Comparison of ENCODE assay signal across 13 mouse cellular contexts in the genomic region with DNA sequence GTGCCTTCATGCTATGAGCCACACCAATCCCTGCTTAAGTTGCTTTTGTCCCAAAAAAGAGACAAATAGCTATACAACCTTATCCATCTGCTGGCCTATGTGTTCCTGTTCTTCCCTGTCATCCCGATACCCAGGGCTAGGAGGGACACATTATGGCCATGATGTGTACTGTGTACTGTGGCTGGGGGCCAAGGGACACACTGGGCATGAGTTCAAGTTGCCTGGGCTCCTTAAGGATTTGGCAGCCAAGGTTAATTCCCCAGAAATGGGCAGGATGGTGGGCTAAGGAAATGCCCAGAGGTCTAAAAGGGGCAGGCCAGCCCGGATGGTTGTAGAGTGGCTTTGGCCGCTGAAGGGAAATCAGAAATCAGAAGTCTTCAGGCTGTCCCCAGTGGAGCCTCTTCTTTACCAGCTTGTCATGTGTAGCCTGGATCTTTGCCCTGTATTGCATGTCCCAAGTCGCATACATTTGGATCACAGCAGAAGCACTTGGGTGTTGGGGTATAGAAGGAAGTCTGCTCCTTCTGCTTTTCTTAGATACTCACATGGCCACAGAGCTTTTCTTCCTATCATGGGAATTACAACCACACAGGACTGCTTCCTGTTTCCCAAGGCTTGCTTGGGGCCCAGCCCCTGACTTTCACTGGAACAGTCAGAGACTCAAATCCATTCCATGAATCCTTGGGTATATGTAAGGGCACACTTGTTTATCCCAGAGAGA. TPM values are rescaled to one million over a fixed set of nuclear protein-coding genes. Genes with fewer than 3 reads are reported as not detected.
DNase-seq lines count a peak whose midpoint lies in the region; ATAC-seq and TF ChIP-seq lines count a peak whose summit lies in the region.
"Had no signal": no experiment of that assay in that cellular context is flagged by ENCODE, and none has a peak within 500 bp of the region (broad histone marks: within the 10 kb centered on the region; RNA-seq: fewer than 3 reads in every experiment).

No protein-coding gene starts in this region.

- intact Hi-C loops in left cerebral cortex, postnatal 10 days (cut with DNase I), result no loop called here

- H3K27ac ChIP-seq in hindbrain, postnatal 0 days, result no peak overlapping the region
- H3K27ac ChIP-seq in hindbrain, embryonic 14.5 days, result no peak overlapping the region
- peak overlapping the region; percentile 70 for H3K27ac ChIP-seq in brown adipose tissue, adult 24 weeks (replicated peaks; ENCODE audit: low read depth, low read length)
- H3K27ac ChIP-seq in liver, embryonic 11.5 days (ENCODE audit: low read depth, low read length), result peak overlapping the region; percentile 11; the same call in 1 of the 2 replicates
- H3K27ac ChIP-seq: hindbrain, embryonic 15.5 days; neural tube, embryonic 12.5 days had no signal

- H3K9me3 ChIP-seq in hindbrain, postnatal 0 days (ENCODE audit: low read length), result no peaks in the 10 kb centered on the region
- H3K9me3 ChIP-seq in hindbrain, embryonic 14.5 days (ENCODE audit: control insufficient read depth, low read length), result no peaks in the 10 kb centered on the region
- H3K9me3 ChIP-seq in liver, embryonic 11.5 days (ENCODE audit: control insufficient read depth, low read length), result no peaks in the 10 kb centered on the region
- H3K9me3 ChIP-seq: hindbrain, embryonic 15.5 days; neural tube, embryonic 12.5 days had no signal

- 56% methylated on average over 4 of the region's 4 CpGs for WGBS in hindbrain, postnatal 0 days
- WGBS in hindbrain, embryonic 14.5 days, result 84% methylated on average over 4 of the region's 4 CpGs
- 66% methylated on average over 4 of the region's 4 CpGs for WGBS in liver, embryonic 11.5 days

- no peak for ATAC-seq in hindbrain, postnatal 0 days
- ATAC-seq in hindbrain, embryonic 14.5 days (ENCODE audit: low FRiP score), result no peak
- ATAC-seq in common myeloid progenitor, adult 5-6 weeks (replicated peaks; ENCODE audit: low read depth, poor library complexity, severe bottlenecking), result peak; percentile 64
- ATAC-seq in liver, embryonic 11.5 days (replicated peaks; ENCODE audit: low FRiP score), result 0 out of 2 replicates have a peak, but pooled peaks have one; percentile 15

- peak; percentile 40 for DNase-seq in hindbrain, postnatal 0 days (ENCODE audit: low spot score)
- DNase-seq in hindbrain, embryonic 14.5 days (ENCODE audit: low spot score), result no peak
- DNase-seq in liver, embryonic 11.5 days (ENCODE audit: low spot score), result no peak
- no peak for DNase-seq in thymus, postnatal 14 days
- DNase-seq in left cerebral cortex, postnatal 10 days (ENCODE audit: extremely low spot score in 1 of 2, low spot score in 2 of 2), result no peak
- no peak for DNase-seq in layer of hippocampus, adult 8-10 months (ENCODE audit: low spot score in 2 of 2)
- DNase-seq: lung, postnatal 10 days; right cerebral cortex, postnatal 14 days had no signal

- no peak for TF ChIP-seq CTCF in hindbrain, postnatal 0 days (IDR thresholded peaks at IDR 0.05; ENCODE audit: low read depth)

- H3K9ac ChIP-seq in hindbrain, postnatal 0 days (replicated peaks; ENCODE audit: low read length), result no peak overlapping the region
- H3K9ac ChIP-seq in hindbrain, embryonic 14.5 days, result no peak overlapping the region
- no peak overlapping the region for H3K9ac ChIP-seq in liver, embryonic 11.5 days (ENCODE audit: low read depth, low read length)
- H3K9ac ChIP-seq: hindbrain, embryonic 15.5 days; neural tube, embryonic 12.5 days had no signal

- peaks cover 5% of the 10 kb centered on the region; the same call in 1 of the 2 replicates for H3K4me1 ChIP-seq in hindbrain, postnatal 0 days (ENCODE audit: insufficient read depth, low read length)
- no peaks in the 10 kb centered on the region for H3K4me1 ChIP-seq in hindbrain, embryonic 14.5 days (replicated peaks; ENCODE audit: control insufficient read depth, insufficient read depth, low read length)
- H3K4me1 ChIP-seq in brown adipose tissue, adult 24 weeks (ENCODE audit: control insufficient read depth, insufficient read depth, insufficient read length, low read length), result no peaks in the 10 kb centered on the region
- peaks cover 6% of the 10 kb centered on the region; the same call in 1 of the 2 replicates for H3K4me1 ChIP-seq in liver, embryonic 11.5 days (replicated peaks; ENCODE audit: control insufficient read depth, insufficient read depth, low read length)
- H3K4me1 ChIP-seq: hindbrain, embryonic 15.5 days; neural tube, embryonic 12.5 days had no signal

- no peak overlapping the region for H3K4me2 ChIP-seq in hindbrain, postnatal 0 days (ENCODE audit: low read depth, low read length)
- H3K4me2 ChIP-seq in hindbrain, embryonic 14.5 days (replicated peaks), result no peak overlapping the region
- H3K4me2 ChIP-seq in liver, embryonic 11.5 days, result no peak overlapping the region
- H3K4me2 ChIP-seq: hindbrain, embryonic 15.5 days; neural tube, embryonic 12.5 days had no signal

- no peaks in the 10 kb centered on the region for H3K27me3 ChIP-seq in hindbrain, postnatal 0 days (ENCODE audit: insufficient read depth, low read length)
- H3K27me3 ChIP-seq in hindbrain, embryonic 14.5 days (ENCODE audit: control insufficient read depth, insufficient read depth, low read length), result no peaks in the 10 kb centered on the region
- no peaks in the 10 kb centered on the region for H3K27me3 ChIP-seq in liver, embryonic 11.5 days (replicated peaks; ENCODE audit: control insufficient read depth, insufficient read depth, low read length)
- H3K27me3 ChIP-seq: hindbrain, embryonic 15.5 days had no signal

- H3K36me3 ChIP-seq in hindbrain, postnatal 0 days (ENCODE audit: insufficient read depth, low read length), result no peaks in the 10 kb centered on the region
- no peaks in the 10 kb centered on the region for H3K36me3 ChIP-seq in hindbrain, embryonic 14.5 days (replicated peaks; ENCODE audit: control insufficient read depth, insufficient read depth)
- no peaks in the 10 kb centered on the region for H3K36me3 ChIP-seq in liver, embryonic 11.5 days (ENCODE audit: control insufficient read depth, insufficient read depth, low read length)
- H3K36me3 ChIP-seq: hindbrain, embryonic 15.5 days; neural tube, embryonic 12.5 days had no signal

- H3K4me3 ChIP-seq in hindbrain, postnatal 0 days (ENCODE audit: low read length), result no peak overlapping the region
- no peak overlapping the region for H3K4me3 ChIP-seq in hindbrain, embryonic 14.5 days (replicated peaks; ENCODE audit: low read length)
- H3K4me3 ChIP-seq in brown adipose tissue, adult 24 weeks (ENCODE audit: insufficient read depth, low read depth, low read length), result no peak overlapping the region
- H3K4me3 ChIP-seq in liver, embryonic 11.5 days (ENCODE audit: low read depth, low read length), result no peak overlapping the region
- H3K4me3 ChIP-seq: hindbrain, embryonic 15.5 days; neural tube, embryonic 12.5 days had no signal

RNA-seq across cellular contexts. Expression of gene Cd300a, which starts 5.3 kb away (rescaled TPM):
- total RNA-seq in hindbrain, postnatal 0 days (2014; rRNA removed), result 1.1 and 2.6 TPM in 2 replicates
- 1.4 and 1.5 TPM in 2 replicates for polyA plus RNA-seq in hindbrain, postnatal 0 days (2015; fragmentation: Nextera tagmentation; extraction: Ambion mirVana)
- 0.81 and 1.9 TPM in 2 replicates for polyA plus RNA-seq in hindbrain, embryonic 14.5 days (2014; fragmentation: Nextera tagmentation; extraction: Ambion mirVana)
- polyA plus RNA-seq in brown adipose tissue, adult 24 weeks (2012; ENCODE audit: insufficient read depth, insufficient read length, missing spikeins), result 0.58 and 1.1 TPM in 2 replicates
- 11.4 and 24.8 TPM in 2 replicates for total RNA-seq in common myeloid progenitor, adult 5-6 weeks (2017)
- polyA plus RNA-seq in liver, embryonic 11.5 days (2014; fragmentation: Nextera tagmentation; extraction: Ambion mirVana), result 4.1 and 5.4 TPM in 2 replicates
- under 1 TPM; 0.43 to 0.58 TPM for total RNA-seq in left cerebral cortex, postnatal 10 days (2021)
- total RNA-seq in layer of hippocampus, adult 8-10 months (2022), result 1 to 10 TPM in 2 of 4 experiments, under 1 TPM in 2; 0.39 to 1.3 (median 0.80) TPM

RNA-seq across cellular contexts. Expression of gene Gprc5c, which starts 33.6 kb away (rescaled TPM):
- total RNA-seq in hindbrain, postnatal 0 days (2014; rRNA removed), result 12.8 and 14.1 TPM in 2 replicates
- polyA plus RNA-seq in hindbrain, postnatal 0 days (2015; fragmentation: Nextera tagmentation; extraction: Ambion mirVana), result 7.5 and 7.8 TPM in 2 replicates
- 8.5 and 9.9 TPM in 2 replicates for polyA plus RNA-seq in hindbrain, embryonic 14.5 days (2014; fragmentation: Nextera tagmentation; extraction: Ambion mirVana)
- 5.4 and 8.4 TPM in 2 replicates for polyA plus RNA-seq in brown adipose tissue, adult 24 weeks (2012; ENCODE audit: insufficient read depth, insufficient read length, missing spikeins)
- total RNA-seq in common myeloid progenitor, adult 5-6 weeks (2017), result not detected in 2 replicates
- 20.2 and 21.6 TPM in 2 replicates for polyA plus RNA-seq in liver, embryonic 11.5 days (2014; fragmentation: Nextera tagmentation; extraction: Ambion mirVana)
- 1 to 10 TPM; 4.1 to 4.4 TPM for total RNA-seq in left cerebral cortex, postnatal 10 days (2021)
- 1 to 10 TPM; 4.3 to 7.2 (median 4.8) TPM for total RNA-seq in layer of hippocampus, adult 8-10 months (2022)

RNA-seq across cellular contexts. Expression of gene Cd300lb, which starts 49.6 kb away (rescaled TPM):
- 0.37 TPM in 1 of 2 replicates, not detected in the other for total RNA-seq in hindbrain, postnatal 0 days (2014; rRNA removed)
- polyA plus RNA-seq in hindbrain, postnatal 0 days (2015; fragmentation: Nextera tagmentation; extraction: Ambion mirVana), result 0.08 TPM in 1 of 2 replicates, not detected in the other
- 0.10 and 0.29 TPM in 2 replicates for polyA plus RNA-seq in hindbrain, embryonic 14.5 days (2014; fragmentation: Nextera tagmentation; extraction: Ambion mirVana)
- polyA plus RNA-seq in brown adipose tissue, adult 24 weeks (2012; ENCODE audit: insufficient read depth, insufficient read length, missing spikeins), result 0.58 and 1.1 TPM in 2 replicates
- total RNA-seq in common myeloid progenitor, adult 5-6 weeks (2017), result 8.5 and 9.5 TPM in 2 replicates
- polyA plus RNA-seq in liver, embryonic 11.5 days (2014; fragmentation: Nextera tagmentation; extraction: Ambion mirVana), result 0.49 and 0.55 TPM in 2 replicates
- not detected for total RNA-seq in left cerebral cortex, postnatal 10 days (2021)
- under 1 TPM in 2 of 4 experiments, not detected in 2; 0.25 to 0.48 TPM for total RNA-seq in layer of hippocampus, adult 8-10 months (2022)
- total RNA-seq: left cerebral cortex, adult 18-20 months had no signal
- polyA plus RNA-seq: neural tube, embryonic 12.5 days had no signal

Comparison
In these comparisons a context has a peak if more than half of its experiments do, and no peak if none do; other contexts are left out.
1. ATAC-seq: peak in common myeloid progenitor, adult 5-6 weeks (single experiment) and liver, embryonic 11.5 days (single experiment); none in hindbrain, postnatal 0 days (single experiment) and hindbrain, embryonic 14.5 days (single experiment).
2. H3K27ac ChIP-seq: peak in brown adipose tissue, adult 24 weeks (single experiment) and liver, embryonic 11.5 days (single experiment); none in hindbrain, postnatal 0 days (single experiment) and hindbrain, embryonic 14.5 days (single experiment).